Mouse (Mus musculus): ENCODE data around the gene Cd200r2. TPM values are rescaled to one million over a fixed set of nuclear protein-coding genes. Genes with fewer than 3 reads are reported as not detected.
"Not testable (repeated sequence)": the region's sequence is repeated elsewhere in the genome, so short reads cannot be mapped to it uniquely, and the experiment has no call there.

Cd200r2 gene
- not detected in 2 replicates for polyA plus RNA-seq (2016; fragmentation: Nextera tagmentation; extraction: Ambion mirVana)

- no peak for ATAC-seq
- WGBS (ENCODE audit: insufficient replicate concordance) = 69% methylated on average over 2 of the region's 2 CpGs
- no peak within 1 kb of the TSS for H3K4me2 ChIP-seq
Measured at GRCm38 (mm10) chr16:44866797-44867196, at the start of gene Cd200r2. Cd200r2 (plus strand) TSS chr16:44867097.

GRCm38 (mm10) chr16:44818010-44818409 lies 48.9 kb upstream of the Cd200r2 start:
- Histone ChIP-seq H3K9me3 (replicated peaks) (no peaks in the 10 kb centered on the region), H3K27ac (no peak overlapping the region), H3K27me3 (replicated peaks) (no peaks in the 10 kb centered on the region), H3K36me3 (no peaks in the 10 kb centered on the region), H3K9ac (no peak overlapping the region), H3K4me3 (no peak overlapping the region), H3K4me1 (peaks cover 6% of the 10 kb centered on the region; the same call in 1 of the 2 replicates), H3K4me2 (no peak overlapping the region)
- no peak for ATAC-seq
- WGBS (ENCODE audit: insufficient replicate concordance) = 26% methylated on average over 1 of the region's 1 CpGs

More at GRCm38 (mm10) chr16:44866797-44867196, at the start of gene Cd200r2:
- H3K4me3 ChIP-seq = no peak within 1 kb of the TSS
- H3K9ac ChIP-seq = no peak within 1 kb of the TSS
- no peaks in the 10 kb centered on the region for H3K9me3 ChIP-seq (replicated peaks)
- H3K4me1 ChIP-seq = no peaks in the 10 kb centered on the region
- no peak within 1 kb of the TSS for H3K27ac ChIP-seq
- no peaks in the 10 kb centered on the region for H3K36me3 ChIP-seq
- H3K27me3 ChIP-seq (replicated peaks) = no peaks in the 10 kb centered on the region

- Histone ChIP-seq H3K27me3 (replicated peaks) (no peaks in the 10 kb centered on the region), H3K9ac (no peak overlapping the region), H3K4me2 (no peak overlapping the region), H3K4me3 (no peak overlapping the region), H3K27ac (no peak overlapping the region), H3K9me3 (replicated peaks) (no peaks in the 10 kb centered on the region), H3K4me1 (peaks cover 6% of the 10 kb centered on the region; the same call in 1 of the 2 replicates), H3K36me3 (no peaks in the 10 kb centered on the region)
- WGBS (ENCODE audit: insufficient replicate concordance) = 45% methylated on average over 4 of the region's 4 CpGs
- no peak for ATAC-seq
Measured at GRCm38 (mm10) chr16:44820545-44820944, 46.4 kb upstream of the Cd200r2 start.

DNA sequence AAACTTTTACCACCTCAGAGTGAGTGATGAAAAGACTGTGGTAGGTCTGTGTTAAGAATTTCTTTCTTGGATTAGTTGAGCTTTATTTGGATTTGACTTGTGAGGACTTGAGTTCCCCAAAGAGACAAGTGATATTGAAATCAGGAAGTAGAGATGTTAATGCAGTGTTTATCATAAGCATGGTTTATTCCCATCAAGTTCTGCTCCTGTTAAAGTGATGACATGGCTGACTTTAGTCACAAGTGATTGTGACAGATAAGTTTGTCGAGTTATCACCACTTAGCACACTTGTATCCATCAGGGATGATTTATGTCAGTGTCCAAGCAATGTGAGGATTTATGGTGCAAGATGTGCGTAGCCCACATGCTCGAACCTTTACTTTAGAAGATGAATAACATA lies 34.6 kb upstream of the Cd200r2 start:
- ATAC-seq = no peak
- no peaks in the 10 kb centered on the region for H3K36me3 ChIP-seq
- H3K4me3 ChIP-seq = no peak overlapping the region
- no peak overlapping the region for H3K27ac ChIP-seq
- H3K27me3 ChIP-seq (replicated peaks) = no peaks in the 10 kb centered on the region
- 52% methylated on average over 3 of the region's 3 CpGs for WGBS (ENCODE audit: insufficient replicate concordance)
- H3K9me3 ChIP-seq (replicated peaks) = no peaks in the 10 kb centered on the region
- no peaks in the 10 kb centered on the region for H3K4me1 ChIP-seq
- H3K9ac ChIP-seq = no peak overlapping the region
- H3K4me2 ChIP-seq = no peak overlapping the region

GRCm38 (mm10) chr16:44833189-44833588 lies 33.7 kb upstream of the Cd200r2 start:
- 43% methylated on average over 2 of the region's 2 CpGs for WGBS (ENCODE audit: insufficient replicate concordance)
- H3K9me3 ChIP-seq (replicated peaks); H3K9ac ChIP-seq; H3K4me1 ChIP-seq; H3K4me2 ChIP-seq; ATAC-seq; H3K36me3 ChIP-seq; H3K27ac ChIP-seq; H3K4me3 ChIP-seq; H3K27me3 ChIP-seq (replicated peaks): not testable (repeated sequence)

DNA sequence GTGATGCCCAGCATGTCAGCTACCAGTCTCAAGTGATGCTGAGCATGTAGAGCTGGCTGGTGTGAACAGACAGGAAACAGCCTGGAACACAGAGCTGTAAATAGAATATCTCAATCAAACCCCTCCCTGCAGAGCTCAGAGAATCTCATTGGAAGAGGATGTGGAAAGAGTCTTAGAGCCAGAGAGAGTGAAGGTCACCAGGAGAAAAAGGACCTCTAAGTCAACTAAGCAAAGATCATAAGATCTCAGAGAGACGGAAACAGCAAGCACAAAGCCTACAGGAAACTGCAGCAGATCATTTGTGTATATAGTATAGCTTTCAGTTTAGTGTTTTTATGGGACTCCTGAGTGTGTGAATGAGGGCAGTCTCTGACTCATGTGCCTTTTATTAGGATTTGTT lies 8.3 kb downstream of the Cd200r2 start:
- H3K27me3 ChIP-seq (replicated peaks) = no peaks in the 10 kb centered on the region
- H3K4me1 ChIP-seq = no peaks in the 10 kb centered on the region
- H3K4me2 ChIP-seq = no peak overlapping the region
- no peak overlapping the region for H3K4me3 ChIP-seq
- 55% methylated on average over 1 of the region's 1 CpGs for WGBS (ENCODE audit: insufficient replicate concordance)
- no peak overlapping the region for H3K27ac ChIP-seq
- ATAC-seq = no peak
- no peak overlapping the region for H3K9ac ChIP-seq
- H3K9me3 ChIP-seq (replicated peaks) = no peaks in the 10 kb centered on the region
- no peaks in the 10 kb centered on the region for H3K36me3 ChIP-seq

GRCm38 (mm10) chr16:44876625-44877024 lies 9.7 kb downstream of the Cd200r2 start:
- Histone ChIP-seq H3K4me1 (no peaks in the 10 kb centered on the region), H3K9me3 (replicated peaks) (no peaks in the 10 kb centered on the region), H3K27ac (no peak overlapping the region), H3K4me2 (no peak overlapping the region), H3K9ac (no peak overlapping the region), H3K4me3 (no peak overlapping the region), H3K27me3 (replicated peaks) (no peaks in the 10 kb centered on the region), H3K36me3 (no peaks in the 10 kb centered on the region)
- ATAC-seq = no peak
- WGBS (ENCODE audit: insufficient replicate concordance) = 39% methylated on average over 5 of the region's 5 CpGs

DNA sequence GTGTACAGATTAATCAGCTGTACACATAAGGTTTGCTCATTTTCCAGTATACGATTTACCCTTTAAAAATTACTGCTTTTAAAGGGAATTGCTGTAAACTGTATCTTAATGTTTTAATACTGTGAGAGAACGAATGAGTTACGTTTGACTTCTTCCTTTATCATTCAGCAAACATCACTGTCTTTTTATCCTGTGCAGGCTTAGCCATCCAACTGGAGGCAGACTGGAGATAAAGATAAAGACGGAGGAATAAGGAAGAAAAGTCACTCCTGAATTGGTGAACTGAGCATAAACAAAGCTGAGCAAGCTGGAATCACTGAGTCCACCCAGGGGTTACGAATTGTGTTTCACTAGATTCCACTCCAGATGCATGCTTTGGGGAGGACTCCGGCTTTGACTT lies 10.7 kb downstream of the Cd200r2 start:
- 44% methylated on average over 6 of the region's 6 CpGs for WGBS (ENCODE audit: insufficient replicate concordance)
- Histone ChIP-seq H3K4me2 (no peak overlapping the region), H3K4me1 (no peaks in the 10 kb centered on the region), H3K4me3 (no peak overlapping the region), H3K27me3 (replicated peaks) (no peaks in the 10 kb centered on the region), H3K9me3 (replicated peaks) (no peaks in the 10 kb centered on the region), H3K9ac (no peak overlapping the region), H3K36me3 (no peaks in the 10 kb centered on the region), H3K27ac (no peak overlapping the region)
- ATAC-seq = no peak

DNA sequence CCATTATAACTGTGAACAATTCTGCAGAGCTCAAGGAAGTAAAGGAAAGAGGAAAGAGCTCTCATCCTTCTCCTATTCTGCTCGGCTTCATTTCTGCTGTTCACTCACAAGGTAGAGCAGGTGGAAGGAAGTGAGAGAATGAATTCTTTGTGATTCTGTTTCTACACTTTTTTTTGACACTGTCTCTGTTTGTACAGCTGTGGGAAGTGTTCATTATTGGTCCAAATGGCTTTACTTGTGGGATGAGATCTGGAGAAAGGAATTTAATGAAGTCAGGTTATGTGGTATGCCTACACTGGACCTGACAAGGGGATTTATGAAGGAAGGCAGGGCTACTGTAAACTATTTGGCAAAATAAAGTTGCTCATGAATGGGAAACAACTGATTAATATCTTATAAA lies 23.9 kb downstream of the Cd200r2 start:
- 57% methylated on average over 1 of the region's 1 CpGs for WGBS (ENCODE audit: insufficient replicate concordance)

DNA sequence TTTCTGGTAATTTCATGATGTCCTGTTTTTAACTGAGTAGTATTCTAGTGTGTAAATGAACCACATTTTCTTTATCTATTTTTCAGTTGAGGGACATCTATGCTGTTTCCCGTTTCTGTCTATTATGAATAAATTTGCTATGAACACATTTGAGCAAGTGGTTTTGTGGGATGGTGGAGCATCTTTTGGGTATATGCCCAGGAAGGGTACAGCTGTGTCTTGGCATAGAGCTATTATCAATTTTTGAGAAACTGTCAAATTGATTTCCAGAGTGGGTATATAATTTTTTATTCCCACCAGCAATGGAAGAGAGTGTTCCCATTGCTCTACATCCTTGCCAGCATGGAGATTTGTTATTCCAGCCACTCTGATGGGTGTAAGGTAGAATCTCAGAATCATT lies 65.1 kb downstream of the Cd200r2 start:
- H3K27me3 ChIP-seq (replicated peaks) = no peaks in the 10 kb centered on the region
- H3K4me2 ChIP-seq = no peak overlapping the region
- 44% methylated on average over 1 of the region's 1 CpGs for WGBS (ENCODE audit: insufficient replicate concordance)
- no peaks in the 10 kb centered on the region for H3K36me3 ChIP-seq
- no peak overlapping the region for H3K4me3 ChIP-seq
- H3K4me1 ChIP-seq = no peaks in the 10 kb centered on the region
- H3K27ac ChIP-seq = no peak overlapping the region
- no peak overlapping the region for H3K9ac ChIP-seq
- H3K9me3 ChIP-seq (replicated peaks) = no peaks in the 10 kb centered on the region
- no peak for ATAC-seq

More for the DNA sequence above, 23.9 kb downstream of the Cd200r2 start:
- Histone ChIP-seq H3K4me3 (no peak overlapping the region), H3K27ac (no peak overlapping the region), H3K36me3 (no peaks in the 10 kb centered on the region), H3K27me3 (replicated peaks) (no peaks in the 10 kb centered on the region), H3K4me2 (no peak overlapping the region), H3K9me3 (replicated peaks) (no peaks in the 10 kb centered on the region), H3K9ac (no peak overlapping the region), H3K4me1 (no peaks in the 10 kb centered on the region)
- ATAC-seq = no peak

GRCm38 (mm10) chr16:44943468-44943867 lies 76.6 kb downstream of the Cd200r2 start, which contains the start of gene Cd200r3:
Cd200r3 (plus strand) TSS chr16:44943678.
- Histone ChIP-seq H3K4me3 (no peak within 1 kb of the TSS), H3K4me2 (no peak within 1 kb of the TSS), H3K36me3 (no peaks in the 10 kb centered on the region), H3K4me1 (peaks cover 3% of the 10 kb centered on the region; the same call in 1 of the 2 replicates), H3K27me3 (replicated peaks) (no peaks in the 10 kb centered on the region), H3K9me3 (replicated peaks) (no peaks in the 10 kb centered on the region), H3K27ac (no peak within 1 kb of the TSS), H3K9ac (no peak within 1 kb of the TSS)
- ATAC-seq = no peak
- 15% methylated on average over 3 of the region's 3 CpGs for WGBS (ENCODE audit: insufficient replicate concordance)

DNA sequence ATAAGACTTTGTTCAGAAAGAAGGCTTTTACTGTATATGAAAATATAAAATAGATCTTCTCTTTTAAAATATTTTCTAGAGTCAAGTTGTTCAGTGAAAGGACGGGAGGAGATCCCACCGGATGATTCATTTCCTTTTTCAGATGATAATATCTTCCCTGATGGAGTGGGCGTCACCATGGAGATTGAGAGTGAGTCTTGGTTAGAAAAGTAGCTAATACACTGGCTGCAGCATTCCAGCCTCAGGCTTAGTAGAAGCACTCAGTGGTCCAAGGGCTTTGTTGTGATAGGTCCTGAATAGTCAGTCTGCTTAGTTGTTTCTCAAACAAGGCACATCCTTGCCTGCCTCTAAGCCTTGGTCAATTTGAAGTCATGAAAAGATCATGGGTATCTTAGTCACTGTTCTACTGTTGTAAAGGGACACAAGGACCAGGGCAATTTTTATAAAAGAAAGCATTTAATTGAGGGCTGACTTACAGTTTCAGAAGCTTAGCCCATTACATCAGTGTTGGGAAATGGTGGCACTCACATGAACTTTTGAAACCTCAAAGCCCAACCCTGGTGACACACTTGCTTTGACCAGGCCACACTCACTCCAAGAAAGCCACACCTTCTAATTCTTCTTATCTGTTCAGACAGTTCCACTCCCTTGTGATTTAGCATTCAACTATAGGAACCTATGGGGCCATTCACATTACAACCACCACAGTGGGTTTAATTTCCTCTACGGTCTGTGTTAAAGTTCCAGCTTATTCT lies 84.6 kb downstream of the Cd200r2 start:
- Histone ChIP-seq H3K36me3 (no peaks in the 10 kb centered on the region), H3K4me1 (peaks cover 9% of the 10 kb centered on the region), H3K27ac (no peak overlapping the region), H3K4me2 (no peak overlapping the region), H3K9ac (no peak overlapping the region), H3K27me3 (replicated peaks) (no peaks in the 10 kb centered on the region), H3K9me3 (replicated peaks) (no peaks in the 10 kb centered on the region), H3K4me3 (no peak overlapping the region)
- WGBS (ENCODE audit: insufficient replicate concordance) = 42% methylated on average over 4 of the region's 4 CpGs
- ATAC-seq = no peak
